Mouse (Mus musculus) cortical plate, adult 2 months (tissue): ENCODE data around the gene Cyb5rl.

ENCODE experiments used
- CTCF ChIP-seq: fragments of 200-500 bp; IDR thresholded peaks from 2 replicates; pipeline ENCODE4 v1.5.1; 2011; ENCODE audit warnings: mild to moderate bottlenecking, control low read depth, low read length; ENCODE audit not compliant: insufficient read depth; ENCODE audit errors: extremely low read depth
- POLR2A ChIP-seq: fragments of 200-500 bp; IDR thresholded peaks from 2 replicates; pipeline ENCODE4 v1.6.1; 2011; ENCODE audit warnings: mild to moderate bottlenecking, low read length, control low read depth; ENCODE audit not compliant: insufficient read depth; ENCODE audit errors: extremely low read depth

GRCm38 (mm10) chr4:107096841-107097373 lies 30.1 kb downstream of the Cyb5rl start, which contains the start of gene Cdcp2:
- TF ChIP-seq CTCF (no peak), POLR2A (no peak)
